Mouse (Mus musculus) cortical plate, adult 2 months (tissue): ENCODE data around the gene Kif16b.

Experiments used
- CTCF ChIP-seq: fragments of 200-500 bp; IDR thresholded peaks from 2 replicates; pipeline ENCODE4 v1.5.1; 2011; ENCODE audit warnings: mild to moderate bottlenecking, control low read depth, low read length; ENCODE audit not compliant: insufficient read depth; ENCODE audit errors: extremely low read depth
- POLR2A ChIP-seq: fragments of 200-500 bp; IDR thresholded peaks from 2 replicates; pipeline ENCODE4 v1.6.1; 2011; ENCODE audit warnings: mild to moderate bottlenecking, low read length, control low read depth; ENCODE audit not compliant: insufficient read depth; ENCODE audit errors: extremely low read depth

GRCm38 (mm10) chr2:142738488-142738887 is 162.8 kb downstream of the Kif16b start:
- TF ChIP-seq CTCF (no peak), POLR2A (no peak)
